Mouse (Mus musculus) C2C12 (cell line): ENCODE data around the gene Lce1i.
"Not testable (repeated sequence)": the region's sequence is repeated elsewhere in the genome, so short reads cannot be mapped to it uniquely, and the experiment has no call there.

Experiments used
- CTCF ChIP-seq: IDR thresholded peaks from one replicate; pipeline ENCODE4 v1.5.1; 2011; ENCODE audit not compliant: control insufficient read depth, insufficient read depth, insufficient read length
- FOSL1 ChIP-seq: IDR thresholded peaks from one replicate; pipeline ENCODE4 v1.8.0; 2011; ENCODE audit warnings: mild to moderate bottlenecking, low read length; ENCODE audit not compliant: poor library complexity, insufficient read depth, severe bottlenecking
- MAX ChIP-seq: IDR thresholded peaks from one replicate; pipeline ENCODE4 v1.6.1; 2011; ENCODE audit warnings: mild to moderate bottlenecking, control low read depth

DNA sequence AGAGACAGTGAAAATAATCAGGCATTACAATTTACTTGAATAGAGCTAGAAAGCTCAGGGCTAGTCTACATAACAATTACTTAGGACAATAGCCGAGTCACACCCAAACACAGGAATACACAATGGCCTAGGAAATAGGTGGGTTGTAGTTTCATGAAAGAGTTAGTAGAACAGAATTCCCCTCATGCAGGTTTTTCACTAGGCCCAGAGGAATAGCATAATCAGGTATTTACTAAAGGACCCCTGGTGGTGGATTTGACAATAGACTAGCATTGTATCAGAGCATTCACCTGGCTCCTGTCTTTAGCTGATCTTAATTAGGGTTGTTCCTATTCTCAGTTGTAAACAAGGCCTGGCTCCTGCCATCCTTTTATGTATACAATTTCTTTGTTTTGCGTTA is 37.3 kb upstream of the Lce1i start:
- TF ChIP-seq CTCF, MAX, FOSL1: not testable (repeated sequence)
